Mouse (Mus musculus): ENCODE results near the gene Mgmt.

- TF ChIP-seq CTCF (IDR thresholded peaks at IDR 0.05; ENCODE audit: control insufficient read depth, insufficient read depth, insufficient replicate concordance, low read depth, low read length) (no peak), POLR2A (IDR thresholded peaks at IDR 0.05; ENCODE audit: control insufficient read depth, low read depth, low read length) (no peak)
These were observed 44.0 kb downstream of the Mgmt start for GRCm38 (mm10) chr7:136938371-136938770.

Measured in testis, adult 2 months (tissue).